Mouse (Mus musculus): ENCODE data around the gene Daam2. TPM values are rescaled to one million over a fixed set of nuclear protein-coding genes. Genes with fewer than 3 reads are reported as not detected.
"Not testable (repeated sequence)": the region's sequence is repeated elsewhere in the genome, so short reads cannot be mapped to it uniquely, and the experiment has no call there.

Daam2 gene
- polyA plus RNA-seq, 1 experiment: 9.5 TPM

DNA sequence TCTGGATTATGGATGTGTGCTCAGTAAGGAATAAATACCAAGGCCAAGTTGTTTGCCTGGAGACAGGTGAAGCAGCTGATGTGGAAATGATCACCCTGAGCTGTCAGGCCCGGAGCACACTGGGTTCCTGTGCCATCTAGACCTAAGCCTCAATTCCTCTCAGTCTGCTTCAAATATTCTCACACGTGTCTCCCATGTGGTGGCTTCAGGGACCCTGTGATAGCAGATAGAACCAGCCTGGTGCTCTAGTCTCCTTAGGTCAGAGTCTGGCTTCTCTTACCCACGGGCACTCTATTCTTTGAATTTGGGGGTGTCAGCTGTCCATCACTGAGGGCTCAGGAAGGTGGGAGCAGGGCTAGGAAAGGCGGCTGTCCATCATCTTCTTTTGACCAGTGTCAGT, 124.4 kb downstream of the Daam2 start:
- Histone ChIP-seq H3K4me2 (ENCODE audit: low read depth) (no peak overlapping the region), H3K79me2 (ENCODE audit: control insufficient read depth, insufficient read depth) (no peaks in the 10 kb centered on the region), H3ac (ENCODE audit: control insufficient read depth, insufficient read length) (no peak overlapping the region), H3K4me3 (no peak overlapping the region), H3K36me3 (ENCODE audit: control insufficient read depth, insufficient read depth) (peaks cover 6% of the 10 kb centered on the region), H3K27me3 (ENCODE audit: control insufficient read depth, insufficient read depth, insufficient read length) (no peaks in the 10 kb centered on the region)
- no peak for TF ChIP-seq REST (IDR thresholded peaks at IDR 0.05; ENCODE audit: insufficient read depth, insufficient read length)
- no peak for TF ChIP-seq TCF12 (IDR thresholded peaks at IDR 0.05; ENCODE audit: insufficient read depth, poor library complexity, severe bottlenecking)
- no peak for TF ChIP-seq MYOD1 (IDR thresholded peaks at IDR 0.05; ENCODE audit: control insufficient read depth in 1 of 3, insufficient read length in 2 of 3, low read depth in 2 of 3)
- TF ChIP-seq MYOG (IDR thresholded peaks at IDR 0.05; ENCODE audit: control insufficient read depth in 1 of 3, insufficient read depth in 1 of 3, insufficient read length in 2 of 3, low read depth in 2 of 3): no peak
- no peak for TF ChIP-seq TCF3 (IDR thresholded peaks at IDR 0.05; ENCODE audit: insufficient read length, low read depth)
- no peak for TF ChIP-seq CEBPB (IDR thresholded peaks at IDR 0.05; ENCODE audit: insufficient read depth, poor library complexity, severe bottlenecking)
- TF ChIP-seq SRF (IDR thresholded peaks at IDR 0.05; ENCODE audit: control insufficient read depth, insufficient read length, low read depth): no peak
- TF ChIP-seq USF1 (IDR thresholded peaks at IDR 0.05; ENCODE audit: low read depth): no peak
- TF ChIP-seq POLR2A (IDR thresholded peaks at IDR 0.05; ENCODE audit: insufficient read length, low read depth): no peak
- TF ChIP-seq POLR2AphosphoS2 (IDR thresholded peaks at IDR 0.05; ENCODE audit: insufficient read length, low read depth): no peak
- no peak for TF ChIP-seq E2F4 (IDR thresholded peaks at IDR 0.05; ENCODE audit: insufficient read depth)

DNA sequence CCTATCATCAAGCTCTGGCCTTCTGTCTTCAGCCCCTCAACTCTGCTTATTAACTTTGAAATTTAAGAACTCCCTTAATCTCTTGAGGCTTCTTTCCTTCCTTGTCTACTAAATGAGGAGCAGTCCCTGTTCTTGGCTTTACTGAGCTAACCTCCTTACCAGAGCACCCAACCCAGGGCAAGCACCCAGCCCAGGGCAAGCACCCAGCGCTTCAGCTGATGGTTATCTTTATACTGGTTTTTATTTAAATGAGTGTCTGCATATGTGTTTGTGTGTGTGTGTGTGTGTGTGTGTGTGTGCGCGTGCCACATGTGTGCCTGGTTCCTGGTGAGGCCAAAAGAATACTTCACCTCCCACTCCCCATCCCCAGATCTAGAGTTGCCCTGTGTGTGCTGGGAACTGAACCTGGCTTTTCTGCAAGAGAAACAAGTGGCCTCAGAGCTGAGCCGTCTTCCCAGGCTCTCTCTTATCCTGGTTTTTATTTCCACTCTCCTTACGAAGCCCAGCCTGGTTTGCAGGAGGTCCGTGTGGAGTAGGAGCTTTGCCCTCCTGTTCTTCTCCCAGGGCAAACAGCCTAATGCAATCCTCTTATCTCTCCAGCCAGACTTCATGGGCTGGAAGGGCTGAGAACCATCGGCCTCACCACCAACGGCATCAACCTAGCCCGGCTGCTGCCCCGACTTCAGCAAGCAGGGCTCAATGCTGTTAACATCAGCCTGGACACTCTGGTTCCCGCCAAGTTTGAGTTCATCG, 125.1 kb downstream of the Daam2 start:
- Histone ChIP-seq H3ac (ENCODE audit: control insufficient read depth, insufficient read length) (no peak overlapping the region), H3K36me3 (ENCODE audit: control insufficient read depth, insufficient read depth) (peaks cover 6% of the 10 kb centered on the region), H3K4me2 (ENCODE audit: low read depth) (no peak overlapping the region), H3K4me3 (no peak overlapping the region), H3K27me3 (ENCODE audit: control insufficient read depth, insufficient read depth, insufficient read length) (no peaks in the 10 kb centered on the region), H3K79me2 (ENCODE audit: control insufficient read depth, insufficient read depth) (no peaks in the 10 kb centered on the region)
- no peak for TF ChIP-seq USF1 (IDR thresholded peaks at IDR 0.05; ENCODE audit: low read depth)
- no peak for TF ChIP-seq POLR2A (IDR thresholded peaks at IDR 0.05; ENCODE audit: insufficient read length, low read depth)
- TF ChIP-seq MAX (IDR thresholded peaks at IDR 0.05; ENCODE audit: low read depth): no peak
- no peak for TF ChIP-seq E2F4 (IDR thresholded peaks at IDR 0.05; ENCODE audit: insufficient read depth)
- no peak for TF ChIP-seq REST (IDR thresholded peaks at IDR 0.05; ENCODE audit: insufficient read depth, insufficient read length)
- TF ChIP-seq CEBPB (IDR thresholded peaks at IDR 0.05; ENCODE audit: insufficient read depth, poor library complexity, severe bottlenecking): no peak
- no peak for TF ChIP-seq SRF (IDR thresholded peaks at IDR 0.05; ENCODE audit: control insufficient read depth, insufficient read length, low read depth)

DNA sequence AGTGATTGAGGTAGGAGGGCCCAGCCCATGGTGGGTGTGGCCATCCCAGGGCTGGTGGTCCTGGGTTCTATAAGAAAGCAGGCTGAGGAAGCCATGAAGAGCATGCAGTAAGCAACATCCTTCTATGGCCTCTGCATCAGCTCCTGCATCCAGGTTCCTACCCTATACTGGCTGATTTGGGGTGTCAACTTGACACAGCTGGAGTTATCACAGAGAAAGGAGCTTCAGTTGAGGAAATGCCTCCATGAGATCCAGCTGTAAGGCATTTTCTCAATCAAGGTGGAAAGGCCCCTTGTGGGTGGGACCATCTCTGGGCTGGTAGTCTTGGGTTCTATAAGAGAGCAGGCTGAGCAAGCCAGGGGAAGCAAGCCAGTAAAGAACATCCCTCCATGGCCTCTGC, 126.8 kb downstream of the Daam2 start:
- not testable (repeated sequence) for H3K27me3 ChIP-seq (ENCODE audit: control insufficient read depth, insufficient read depth, insufficient read length); H3K79me2 ChIP-seq (ENCODE audit: control insufficient read depth, insufficient read depth); H3ac ChIP-seq (ENCODE audit: control insufficient read depth, insufficient read length); H3K4me3 ChIP-seq; H3K4me2 ChIP-seq (ENCODE audit: low read depth); H3K36me3 ChIP-seq (ENCODE audit: control insufficient read depth, insufficient read depth)

DNA sequence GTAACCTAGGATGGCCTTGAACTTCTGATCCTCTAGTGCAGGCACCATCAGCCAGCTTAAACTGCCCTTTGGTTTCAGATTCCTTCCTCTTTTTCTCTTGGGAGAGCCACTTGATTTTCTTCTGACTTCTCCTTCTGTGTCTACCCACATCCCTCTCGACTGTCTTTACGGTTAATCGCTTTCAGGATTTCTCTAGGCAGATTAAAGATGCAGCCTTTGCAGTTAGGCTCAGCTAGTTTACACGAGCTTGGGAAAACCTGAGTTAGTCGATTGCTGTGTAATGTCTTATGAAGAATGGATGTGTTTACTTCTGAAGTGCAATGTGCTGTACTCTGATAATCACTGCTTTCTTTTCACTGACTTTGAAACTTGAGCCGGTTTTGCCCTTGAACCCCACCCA, 127.5 kb downstream of the Daam2 start:
- Histone ChIP-seq H3K79me2 (ENCODE audit: control insufficient read depth, insufficient read depth) (no peaks in the 10 kb centered on the region), H3K36me3 (ENCODE audit: control insufficient read depth, insufficient read depth) (peaks cover 6% of the 10 kb centered on the region)
- TF ChIP-seq TCF3 (IDR thresholded peaks at IDR 0.05; ENCODE audit: insufficient read length, low read depth) (no peak), POLR2A (IDR thresholded peaks at IDR 0.05; ENCODE audit: insufficient read length, low read depth) (no peak), MYOD1 (IDR thresholded peaks at IDR 0.05; ENCODE audit: control insufficient read depth in 1 of 3, insufficient read length in 2 of 3, low read depth in 2 of 3) (no peak), USF1 (IDR thresholded peaks at IDR 0.05; ENCODE audit: low read depth) (no peak), REST (IDR thresholded peaks at IDR 0.05; ENCODE audit: insufficient read depth, insufficient read length) (no peak), POLR2AphosphoS2 (IDR thresholded peaks at IDR 0.05; ENCODE audit: insufficient read length, low read depth) (no peak), MYOG (IDR thresholded peaks at IDR 0.05; ENCODE audit: control insufficient read depth in 1 of 3, insufficient read depth in 1 of 3, insufficient read length in 2 of 3, low read depth in 2 of 3) (no peak), TCF12 (IDR thresholded peaks at IDR 0.05; ENCODE audit: insufficient read depth, poor library complexity, severe bottlenecking) (no peak), MAX (IDR thresholded peaks at IDR 0.05; ENCODE audit: low read depth) (no peak), SRF (IDR thresholded peaks at IDR 0.05; ENCODE audit: control insufficient read depth, insufficient read length, low read depth) (no peak), E2F4 (IDR thresholded peaks at IDR 0.05; ENCODE audit: insufficient read depth) (no peak), CEBPB (IDR thresholded peaks at IDR 0.05; ENCODE audit: insufficient read depth, poor library complexity, severe bottlenecking) (no peak)

DNA sequence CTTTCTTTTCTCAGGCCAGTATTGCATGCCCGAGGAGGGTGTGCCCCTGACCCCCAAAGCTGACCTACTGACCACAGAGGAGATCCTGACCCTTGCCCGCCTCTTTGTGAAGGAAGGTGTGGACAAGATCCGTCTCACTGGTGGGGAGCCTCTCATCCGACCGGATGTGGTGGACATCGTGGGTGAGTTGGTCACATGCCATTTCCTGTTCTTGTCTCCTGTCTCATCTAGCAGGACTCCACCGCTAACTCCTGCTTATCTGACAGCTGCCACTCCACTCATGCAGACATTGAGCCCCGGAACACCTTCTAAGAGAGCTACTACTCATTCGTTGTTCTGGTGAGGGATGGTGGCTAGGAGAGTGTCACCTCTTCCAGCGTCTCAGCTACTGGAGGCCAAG, 129.1 kb downstream of the Daam2 start:
- H3ac ChIP-seq (ENCODE audit: control insufficient read depth, insufficient read length): no peak overlapping the region
- H3K27me3 ChIP-seq (ENCODE audit: control insufficient read depth, insufficient read depth, insufficient read length): no peaks in the 10 kb centered on the region
- TF ChIP-seq TCF12 (IDR thresholded peaks at IDR 0.05; ENCODE audit: insufficient read depth, poor library complexity, severe bottlenecking) (no peak), REST (IDR thresholded peaks at IDR 0.05; ENCODE audit: insufficient read depth, insufficient read length) (no peak), USF1 (IDR thresholded peaks at IDR 0.05; ENCODE audit: low read depth) (no peak), POLR2AphosphoS2 (IDR thresholded peaks at IDR 0.05; ENCODE audit: insufficient read length, low read depth) (no peak), POLR2A (IDR thresholded peaks at IDR 0.05; ENCODE audit: insufficient read length, low read depth) (no peak), E2F4 (IDR thresholded peaks at IDR 0.05; ENCODE audit: insufficient read depth) (no peak), CEBPB (IDR thresholded peaks at IDR 0.05; ENCODE audit: insufficient read depth, poor library complexity, severe bottlenecking) (no peak), SRF (IDR thresholded peaks at IDR 0.05; ENCODE audit: control insufficient read depth, insufficient read length, low read depth) (no peak), TCF3 (IDR thresholded peaks at IDR 0.05; ENCODE audit: insufficient read length, low read depth) (no peak), MAX (IDR thresholded peaks at IDR 0.05; ENCODE audit: low read depth) (no peak), MYOG (IDR thresholded peaks at IDR 0.05; ENCODE audit: control insufficient read depth in 1 of 3, insufficient read depth in 1 of 3, insufficient read length in 2 of 3, low read depth in 2 of 3) (no peak), MYOD1 (IDR thresholded peaks at IDR 0.05; ENCODE audit: control insufficient read depth in 1 of 3, insufficient read length in 2 of 3, low read depth in 2 of 3) (no peak)
- H3K36me3 ChIP-seq (ENCODE audit: control insufficient read depth, insufficient read depth): peaks cover 6% of the 10 kb centered on the region
- H3K4me2 ChIP-seq (ENCODE audit: low read depth): no peak overlapping the region
- no peaks in the 10 kb centered on the region for H3K79me2 ChIP-seq (ENCODE audit: control insufficient read depth, insufficient read depth)
- H3K4me3 ChIP-seq: no peak overlapping the region

More for the DNA sequence above, 127.5 kb downstream of the Daam2 start:
- H3K4me3 ChIP-seq: no peak overlapping the region
- no peaks in the 10 kb centered on the region for H3K27me3 ChIP-seq (ENCODE audit: control insufficient read depth, insufficient read depth, insufficient read length)
- H3ac ChIP-seq (ENCODE audit: control insufficient read depth, insufficient read length): no peak overlapping the region
- no peak overlapping the region for H3K4me2 ChIP-seq (ENCODE audit: low read depth)
